Mouse (Mus musculus) frontal cortex, adult 2 months (tissue): ENCODE data around the gene Smpd3. TPM values are rescaled to one million over a fixed set of nuclear protein-coding genes. Genes with fewer than 3 reads are reported as not detected.
A peak's percentile ranks its signal among the peaks of the same experiment; 100 is the strongest.
"Not testable (repeated sequence)": the region's sequence is repeated elsewhere in the genome, so short reads cannot be mapped to it uniquely, and the experiment has no call there.

Source experiments
- DNase-seq, 2 experiments: peaks; one replicate each; pipeline ENCODE4 v3.0.0; 2022; ENCODE audit warnings: low spot score in 1 of 2; ENCODE audit errors: extremely low spot score in 1 of 2
- polyA plus RNA-seq: library from polyadenylated mRNA; depleted of rRNA; stranded (reverse); fragments of >200 nt; gene quantifications from 2 replicates; pipeline ENCODE4 v1.2.3, GENCODE M21; 2012

Smpd3 gene
- polyA plus RNA-seq, 1 experiment = 20.7 TPM

GRCm38 (mm10) chr8:106332498-106332897, 5.3 kb downstream of the Smpd3 start:
- no peak for DNase-seq

GRCm38 (mm10) chr8:106326624-106327023, 11.2 kb downstream of the Smpd3 start:
- no peak for DNase-seq

- peak in 1 of 2 experiments; percentile 73 for DNase-seq
These were observed 16.4 kb downstream of the Smpd3 start for GRCm38 (mm10) chr8:106321434-106321833.

- no peak for DNase-seq
These were observed 17.8 kb downstream of the Smpd3 start for GRCm38 (mm10) chr8:106320002-106320401.

- DNase-seq = no peak
These were observed 20.7 kb downstream of the Smpd3 start for GRCm38 (mm10) chr8:106317091-106317490.

GRCm38 (mm10) chr8:106316506-106316905, 21.3 kb downstream of the Smpd3 start:
- DNase-seq = no peak

GRCm38 (mm10) chr8:106315402-106316187, 22.2 kb downstream of the Smpd3 start:
- no peak for DNase-seq

- DNase-seq = no peak
These were observed 24.0 kb downstream of the Smpd3 start for GRCm38 (mm10) chr8:106313799-106314198.

- no peak for DNase-seq
These were observed 24.6 kb downstream of the Smpd3 start for GRCm38 (mm10) chr8:106313120-106313737.

GRCm38 (mm10) chr8:106311967-106312366, 25.8 kb downstream of the Smpd3 start:
- no peak for DNase-seq

GRCm38 (mm10) chr8:106310026-106310652, 27.6 kb downstream of the Smpd3 start:
- no peak for DNase-seq

- DNase-seq = not testable (repeated sequence)
These were observed 29.6 kb downstream of the Smpd3 start for GRCm38 (mm10) chr8:106308082-106308786.

GRCm38 (mm10) chr8:106307586-106307985, 30.2 kb downstream of the Smpd3 start:
- DNase-seq = no peak

GRCm38 (mm10) chr8:106306711-106307248, 31.0 kb downstream of the Smpd3 start:
- DNase-seq = not testable (repeated sequence)

- DNase-seq = no peak
These were observed 31.7 kb downstream of the Smpd3 start for GRCm38 (mm10) chr8:106306076-106306475.

GRCm38 (mm10) chr8:106305301-106305700, 32.5 kb downstream of the Smpd3 start:
- DNase-seq = no peak

GRCm38 (mm10) chr8:106304321-106304720, 33.5 kb downstream of the Smpd3 start:
- DNase-seq = no peak

- peak; percentile 49 to 69 for DNase-seq
These were observed 36.8 kb downstream of the Smpd3 start for GRCm38 (mm10) chr8:106300739-106301715.

GRCm38 (mm10) chr8:106299686-106300085, 38.1 kb downstream of the Smpd3 start:
- no peak for DNase-seq
